Mouse (Mus musculus): ENCODE results near the gene Fcgr4.
A peak's percentile ranks its signal among the peaks of the same experiment; 100 is the strongest.

Gene Fcgr4

DNA sequence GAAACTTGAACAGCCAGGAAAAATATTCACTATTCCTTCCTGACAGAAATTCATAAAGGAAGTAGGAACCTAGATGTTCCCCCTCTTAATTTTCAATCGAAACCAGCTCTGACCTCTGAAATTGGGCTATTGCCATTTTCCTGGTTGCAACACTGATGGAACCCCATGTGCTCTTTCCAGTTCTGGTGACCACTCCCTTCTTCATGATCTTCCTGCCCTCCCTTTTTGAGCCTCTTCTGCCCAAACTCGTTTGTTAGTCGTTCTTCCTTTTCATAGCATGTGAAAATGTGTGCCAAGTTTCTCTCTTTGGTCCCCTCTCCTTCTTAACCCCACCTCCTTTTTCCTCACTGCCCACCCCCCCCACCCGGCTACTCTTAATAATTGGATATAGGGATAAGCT, 7.0 kb upstream of the Fcgr4 start:
- DNase-seq (ENCODE audit: low spot score) = no peak

DNA sequence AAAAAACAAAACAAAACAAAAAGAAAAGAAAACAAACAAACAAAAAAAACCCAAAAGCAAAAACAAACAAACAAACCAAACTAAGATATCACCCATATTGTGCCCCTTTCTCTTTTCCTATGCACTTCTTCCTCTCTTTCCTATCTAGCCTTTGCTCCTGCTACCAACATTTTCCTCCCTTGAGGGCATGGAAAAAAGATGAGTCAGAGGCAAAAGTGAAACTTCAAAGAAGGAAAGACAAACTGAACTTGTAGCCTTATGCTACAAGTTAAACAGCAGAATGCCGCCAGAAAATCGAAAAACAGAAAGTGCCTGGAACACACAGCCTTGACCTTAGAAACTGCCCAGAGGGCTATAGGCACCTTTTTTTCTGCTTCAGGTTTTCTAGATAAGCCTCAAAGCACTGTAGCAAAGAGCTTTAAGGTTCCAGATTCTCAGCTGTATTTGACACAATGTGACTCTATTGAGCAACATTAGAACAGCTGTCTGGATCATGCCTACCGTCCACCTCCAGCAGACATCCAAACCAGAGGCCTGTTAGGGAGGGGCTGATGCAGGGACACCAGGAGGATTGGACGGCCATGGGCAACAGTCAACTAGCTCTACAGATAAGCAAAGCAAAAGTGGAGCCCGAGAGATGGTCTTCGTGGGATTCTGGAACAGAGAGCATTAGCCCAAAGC, 1.9 kb upstream of the Fcgr4 start:
- DNase-seq (ENCODE audit: low spot score) = no peak

DNA sequence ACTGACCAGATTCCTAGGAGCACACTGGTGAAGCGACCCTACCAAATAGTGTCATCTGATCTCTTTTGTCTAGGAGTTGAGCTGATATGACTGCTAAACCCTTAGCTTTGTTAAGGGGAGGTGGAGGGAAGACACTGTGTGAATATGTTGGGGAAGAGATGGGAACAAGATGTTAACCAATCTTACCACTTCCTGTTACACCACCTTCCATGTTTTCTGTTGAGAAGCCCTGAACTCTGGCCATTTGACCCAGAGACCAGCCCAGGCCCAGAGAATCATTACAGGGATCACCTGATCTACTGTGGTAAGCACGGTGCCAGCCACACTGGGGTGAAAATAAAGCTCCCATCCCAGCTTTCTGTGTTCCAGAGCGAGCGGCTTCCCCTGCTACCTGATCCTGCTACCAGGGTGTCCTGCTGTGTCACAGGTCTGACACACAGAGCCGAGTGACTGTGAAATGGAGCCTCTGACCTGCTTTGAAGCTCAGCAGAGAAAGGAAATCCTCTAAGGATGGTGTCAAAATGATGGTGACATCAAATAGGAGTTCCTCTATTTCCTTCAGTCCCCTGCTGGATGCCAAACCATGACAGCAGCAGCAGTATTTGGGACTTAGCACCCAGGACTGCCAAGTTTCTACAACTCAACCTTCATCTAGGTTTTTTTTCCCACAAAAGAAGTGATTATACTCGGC, 1.1 kb upstream of the Fcgr4 start:
- no peak for DNase-seq (ENCODE audit: low spot score)

DNA sequence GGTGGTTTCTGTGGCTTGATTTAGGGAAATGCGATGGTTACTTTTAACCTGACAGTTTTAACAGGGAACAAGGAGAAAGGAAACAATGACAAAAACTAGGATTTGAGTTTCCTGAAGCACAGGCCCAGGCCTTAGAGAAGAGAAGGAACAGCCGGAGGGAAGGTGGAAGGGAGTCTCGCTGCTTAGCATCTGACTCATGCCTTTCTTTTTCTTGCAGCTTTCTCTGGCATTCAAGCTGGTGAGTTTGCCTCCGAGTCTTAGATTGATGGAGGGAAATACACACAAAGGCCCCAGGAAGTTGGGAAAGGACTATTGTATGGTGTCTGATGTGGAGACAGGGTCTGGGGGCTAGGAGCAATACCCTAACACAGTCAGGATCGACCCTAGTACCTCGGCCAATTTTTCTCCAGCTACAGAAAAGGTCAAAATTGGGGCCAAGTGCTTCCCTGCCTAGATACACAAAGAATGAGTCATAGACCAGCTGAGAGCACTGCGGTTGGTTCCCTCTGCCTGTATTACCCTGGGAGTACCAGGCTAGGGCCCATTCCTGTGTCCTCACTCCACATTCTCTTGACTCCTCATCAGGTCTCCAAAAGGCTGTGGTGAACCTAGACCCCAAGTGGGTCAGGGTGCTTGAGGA, 711 bp downstream of the Fcgr4 start:
- DNase-seq (ENCODE audit: low spot score) = no peak

DNA sequence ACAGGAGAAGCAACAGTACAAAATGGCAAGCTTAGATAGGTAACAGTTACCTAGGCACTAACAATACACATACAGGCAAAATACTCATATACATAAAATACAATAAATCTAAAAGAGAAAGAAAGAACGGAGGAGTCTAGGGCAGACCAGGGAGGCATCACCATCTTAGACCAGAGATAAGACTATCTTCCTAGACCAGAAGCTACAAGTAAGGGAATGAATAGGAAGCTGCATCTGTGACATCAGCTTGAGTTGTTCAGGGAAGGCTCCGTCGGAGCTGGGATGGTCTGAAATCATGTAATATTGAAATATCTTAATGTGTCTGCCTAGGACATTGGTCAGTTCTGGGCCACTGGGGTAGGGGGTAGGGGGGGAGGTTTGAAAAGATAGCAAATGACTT, 13.0 kb downstream of the Fcgr4 start:
- DNase-seq (ENCODE audit: low spot score) = no peak

DNA sequence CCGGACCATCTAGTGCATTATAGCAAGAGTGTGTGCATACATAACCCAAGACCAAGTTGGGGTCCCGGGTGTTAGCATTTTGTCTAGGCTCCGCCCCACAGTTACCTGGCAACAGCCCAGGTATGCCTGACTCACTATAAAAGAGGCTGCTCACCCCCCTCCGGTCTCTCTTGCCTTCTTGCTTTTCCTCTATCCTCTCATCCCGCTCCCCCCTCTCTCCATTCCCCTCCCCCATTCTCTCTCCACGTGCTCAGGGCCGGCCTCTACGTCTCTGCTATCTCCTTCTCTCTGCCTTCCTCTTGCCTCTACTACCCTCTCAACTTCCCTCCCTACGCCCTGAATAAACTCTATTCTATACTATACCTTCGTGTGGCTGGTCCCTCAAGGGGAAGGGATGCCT, 14.0 kb downstream of the Fcgr4 start:
- DNase-seq (ENCODE audit: low spot score) = no peak

DNA sequence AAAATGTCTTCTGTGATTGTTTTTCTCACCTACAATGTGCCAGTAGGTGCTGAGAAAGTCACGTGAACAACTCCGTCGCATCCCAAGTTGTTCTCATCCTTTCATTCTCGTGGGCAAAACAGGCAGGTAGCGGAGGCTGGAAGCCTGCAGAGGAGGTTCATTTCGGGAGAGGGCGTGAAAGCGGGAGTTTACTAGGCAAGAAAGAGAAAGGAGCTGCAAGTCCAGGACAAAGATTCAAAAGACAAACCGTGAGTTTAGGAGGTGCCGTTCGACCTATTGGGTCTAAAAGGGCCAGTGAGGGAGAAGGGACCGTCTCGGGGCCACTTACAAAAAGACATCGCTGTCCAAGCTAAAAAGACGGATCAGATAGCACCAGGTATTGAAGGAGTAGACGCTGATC, 14.5 kb downstream of the Fcgr4 start:
- DNase-seq (ENCODE audit: low spot score) = no peak

DNA sequence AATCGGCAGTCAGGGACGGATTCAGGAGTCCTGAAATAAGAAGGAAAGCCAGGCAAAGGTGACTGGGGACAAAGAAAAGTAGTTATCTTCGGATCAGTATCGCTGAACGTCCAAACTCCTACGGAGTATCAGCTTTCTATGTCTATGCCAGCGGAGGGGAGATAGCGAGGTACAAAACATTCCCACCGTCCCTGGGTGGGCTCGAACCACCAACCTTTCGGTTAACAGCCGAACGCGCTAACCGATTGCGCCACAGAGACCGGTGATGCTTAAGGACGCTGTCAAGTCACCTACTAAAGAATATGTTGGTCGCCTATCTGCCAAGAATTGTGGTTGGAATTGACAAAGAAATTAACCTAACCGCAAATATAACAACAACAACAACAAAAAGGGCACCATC, 15.0 kb downstream of the Fcgr4 start:
- DNase-seq (ENCODE audit: low spot score) = peak; percentile 83

DNA sequence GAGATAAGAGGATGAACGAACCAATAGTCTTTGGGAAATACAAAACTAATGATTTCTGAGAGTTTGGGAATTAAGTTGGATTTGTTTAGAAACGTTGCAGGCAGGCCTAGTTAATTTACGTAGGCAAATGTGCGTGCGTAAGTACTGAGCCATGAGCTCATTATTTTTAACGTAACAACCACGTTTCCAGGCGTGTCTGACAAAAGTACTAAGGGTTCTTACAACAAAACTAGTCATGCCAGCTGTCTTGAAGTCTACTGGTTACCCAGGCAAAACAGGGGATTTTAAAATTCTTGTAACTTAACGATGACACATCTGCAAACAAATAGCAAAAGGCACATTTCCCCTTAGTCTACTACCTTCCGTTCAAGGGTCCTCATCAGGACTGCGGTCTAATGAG, 15.5 kb downstream of the Fcgr4 start:
- no peak for DNase-seq (ENCODE audit: low spot score)

DNA sequence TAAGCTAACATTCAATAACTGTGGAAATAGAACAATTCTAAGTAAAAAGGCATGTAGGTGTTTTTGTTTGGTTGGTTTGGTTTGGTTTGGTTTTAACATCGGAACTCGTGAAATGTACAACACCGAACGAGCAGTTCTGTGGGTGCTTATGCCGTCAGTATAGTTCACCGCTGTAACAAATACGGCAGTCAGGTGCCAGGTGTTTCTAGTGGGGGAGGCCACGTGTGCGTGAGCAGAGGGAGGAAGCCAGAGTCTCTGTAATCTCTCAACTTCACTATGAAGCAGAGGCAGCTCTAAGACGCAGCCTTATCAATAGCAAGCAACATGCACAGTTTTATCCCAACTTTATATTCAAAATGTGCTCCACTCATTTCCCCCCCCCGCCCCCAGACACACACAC, 16.9 kb downstream of the Fcgr4 start:
- no peak for DNase-seq (ENCODE audit: low spot score)

DNA sequence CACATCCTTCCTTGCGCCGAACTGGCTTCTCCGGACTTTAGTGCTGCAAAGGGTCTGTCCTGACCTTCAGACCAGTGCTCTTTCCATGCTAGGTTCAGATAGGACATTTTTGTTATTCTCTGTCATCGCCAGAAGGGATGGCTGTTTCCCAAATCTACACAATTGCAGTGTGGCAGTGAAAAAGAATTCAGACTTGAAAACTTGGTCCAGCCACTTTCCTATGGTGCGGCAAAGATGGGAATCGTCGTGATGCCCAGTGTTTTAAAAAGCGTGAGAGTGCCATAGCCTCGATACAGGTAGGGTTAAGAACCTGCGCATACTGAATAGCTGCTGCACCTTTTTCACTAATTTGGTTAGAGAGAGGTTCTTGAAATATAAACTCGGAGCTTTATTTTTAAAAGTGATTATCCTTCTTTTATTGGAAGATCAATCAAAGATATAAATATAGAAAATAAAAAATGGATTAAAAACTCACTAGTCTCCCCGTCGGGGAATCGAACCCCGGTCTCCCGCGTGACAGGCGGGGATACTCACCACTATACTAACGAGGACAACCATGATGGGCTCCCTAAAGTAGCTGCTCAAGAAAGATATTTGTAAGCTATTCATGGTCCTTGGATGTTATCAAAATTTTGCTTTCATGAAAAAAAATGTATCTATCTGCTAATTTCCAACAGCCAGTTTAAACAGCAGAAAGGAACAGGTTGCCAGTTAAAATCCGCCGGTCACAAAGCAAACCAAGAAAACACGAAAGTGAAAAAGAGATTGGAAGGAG, 18.0 kb downstream of the Fcgr4 start:
- DNase-seq (ENCODE audit: low spot score) = peak; percentile 79

DNA sequence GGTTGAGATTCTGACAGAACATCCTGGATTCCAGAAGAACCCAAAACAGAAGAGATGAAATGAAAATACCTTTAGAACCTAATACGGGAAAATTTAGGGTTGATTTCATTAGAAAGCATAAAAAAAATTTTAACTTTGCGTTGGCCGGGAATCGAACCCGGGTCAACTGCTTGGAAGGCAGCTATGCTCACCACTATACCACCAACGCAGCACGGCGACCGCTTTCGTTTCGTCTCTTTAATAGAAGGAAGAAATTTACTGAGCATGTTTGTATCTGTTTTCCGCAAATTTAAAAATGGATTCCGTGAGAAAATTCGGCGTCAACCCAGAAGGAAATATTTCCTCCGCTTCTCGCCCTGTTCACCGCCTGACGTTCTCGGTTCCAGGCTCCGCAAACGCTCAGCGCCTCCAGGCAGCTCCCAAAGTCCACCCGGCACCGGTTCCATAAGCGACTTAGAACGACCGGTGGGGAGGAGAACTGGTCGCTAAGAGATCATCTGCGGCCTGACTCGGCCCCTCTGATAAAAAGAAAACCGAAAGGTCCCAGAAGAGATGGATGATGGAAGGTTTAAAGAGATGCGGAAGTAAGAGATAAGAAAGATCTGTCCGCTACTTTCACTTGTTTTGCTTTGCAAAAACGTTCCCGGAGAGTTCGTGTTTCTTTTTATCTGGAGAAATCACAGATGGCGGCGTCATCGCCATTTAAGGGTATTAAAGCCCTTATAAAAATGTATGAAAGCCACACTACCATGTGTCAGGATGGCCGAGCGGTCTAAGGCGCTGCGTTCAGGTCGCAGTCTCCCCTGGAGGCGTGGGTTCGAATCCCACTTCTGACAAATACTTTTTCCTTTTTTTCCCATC, 19.4 kb downstream of the Fcgr4 start:
- peak; percentile 88 for DNase-seq (ENCODE audit: low spot score)

DNA sequence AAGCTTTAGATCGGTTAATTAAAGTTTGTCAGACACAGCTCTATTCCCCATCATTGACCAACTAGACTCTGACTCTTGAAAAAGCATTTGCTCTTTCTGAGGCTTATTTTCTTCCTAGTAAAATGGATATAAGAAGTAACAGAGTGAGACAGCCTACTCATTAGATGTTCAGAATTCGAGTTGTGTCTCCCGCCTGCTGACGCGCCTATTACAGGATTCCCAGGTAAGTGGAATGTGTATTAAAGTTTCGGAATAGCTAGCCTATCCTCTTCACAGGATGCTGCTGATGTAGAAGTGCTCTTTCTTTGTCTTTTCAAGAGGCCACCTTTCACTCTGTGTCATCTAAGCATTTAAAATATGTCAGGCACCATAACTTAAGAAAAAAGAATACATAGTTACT, 20.4 kb downstream of the Fcgr4 start:
- no peak for DNase-seq (ENCODE audit: low spot score)

DNA sequence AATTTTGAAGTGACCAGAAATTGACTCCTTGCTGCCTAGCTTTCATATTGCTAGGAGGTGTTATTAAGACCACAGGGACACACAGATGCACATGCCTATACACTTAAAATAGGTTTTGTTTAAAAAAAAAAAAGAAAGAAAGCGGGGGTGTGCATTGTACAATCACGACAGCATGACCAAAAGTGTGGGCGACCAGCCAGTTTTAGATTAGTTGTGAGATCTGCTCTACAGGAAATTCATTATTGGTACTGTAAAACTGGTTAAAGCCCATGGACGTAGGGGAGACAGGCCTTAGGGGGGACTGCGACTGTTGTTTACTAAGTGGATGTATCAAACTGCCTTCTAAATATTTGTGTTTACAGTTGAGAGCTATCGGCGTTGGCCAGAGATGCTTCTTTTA, 21.2 kb downstream of the Fcgr4 start:
- DNase-seq (ENCODE audit: low spot score) = no peak

DNA sequence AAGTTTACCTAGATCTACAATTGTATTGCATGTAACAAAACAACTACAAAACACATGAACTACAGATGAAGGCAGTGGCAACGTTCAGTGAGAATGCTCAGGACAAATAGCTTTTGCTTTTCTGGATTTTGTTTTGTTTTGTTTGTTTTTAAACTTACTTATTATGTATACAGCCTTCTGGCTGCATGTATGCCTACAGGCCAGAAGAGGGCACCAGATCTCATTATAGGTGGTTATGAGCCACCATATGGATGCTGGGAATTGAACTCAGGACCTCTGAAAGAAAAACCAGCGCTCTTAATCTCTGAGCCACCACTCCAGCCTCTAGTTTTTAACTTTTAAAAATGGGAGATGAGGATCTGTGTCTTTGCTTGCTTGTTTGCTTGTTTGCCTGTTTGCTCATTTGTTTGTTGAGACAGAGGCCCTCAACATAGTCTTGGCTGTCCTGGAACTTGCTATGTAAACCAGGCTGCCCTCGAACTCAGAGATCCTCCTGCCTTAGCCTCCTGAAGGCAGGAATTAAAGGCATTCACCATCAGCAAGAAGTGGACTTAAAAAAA, 25.0 kb downstream of the Fcgr4 start:
- no peak for DNase-seq (ENCODE audit: low spot score)

DNA sequence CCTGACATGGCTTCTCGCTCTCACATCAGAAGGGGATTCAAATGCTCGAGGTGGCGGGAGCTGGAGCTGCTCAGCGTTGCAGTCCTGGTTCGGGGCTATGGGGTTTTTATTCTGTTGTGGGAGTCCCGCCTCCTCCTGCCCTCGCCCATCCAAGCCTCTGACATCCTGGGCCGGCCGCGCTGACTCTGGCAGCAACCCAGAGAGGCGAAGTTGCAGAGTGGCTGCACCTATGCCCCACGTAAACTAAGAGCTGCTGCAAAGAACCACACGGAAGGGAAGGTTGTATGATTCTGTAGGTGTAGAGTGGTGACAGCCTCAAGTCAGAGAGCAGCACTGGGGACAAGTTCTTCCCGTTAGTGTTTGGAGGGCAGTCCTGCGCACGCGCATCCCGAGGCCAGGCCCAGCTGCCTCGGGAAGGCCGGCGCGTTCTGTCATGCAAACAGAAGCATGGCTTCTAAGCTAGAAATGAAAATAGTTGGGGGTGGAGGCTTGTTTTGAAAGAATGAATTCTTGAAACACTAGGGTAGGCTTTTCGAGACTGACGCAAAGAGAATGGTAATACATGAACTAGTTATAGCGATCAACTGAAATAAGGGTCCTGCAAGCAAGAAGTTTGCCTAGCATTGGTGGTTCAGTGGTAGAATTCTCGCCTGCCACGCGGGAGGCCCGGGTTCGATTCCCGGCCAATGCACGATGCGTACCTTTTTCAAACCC, 25.8 kb downstream of the Fcgr4 start:
- peak; percentile 87 for DNase-seq (ENCODE audit: low spot score)

DNA sequence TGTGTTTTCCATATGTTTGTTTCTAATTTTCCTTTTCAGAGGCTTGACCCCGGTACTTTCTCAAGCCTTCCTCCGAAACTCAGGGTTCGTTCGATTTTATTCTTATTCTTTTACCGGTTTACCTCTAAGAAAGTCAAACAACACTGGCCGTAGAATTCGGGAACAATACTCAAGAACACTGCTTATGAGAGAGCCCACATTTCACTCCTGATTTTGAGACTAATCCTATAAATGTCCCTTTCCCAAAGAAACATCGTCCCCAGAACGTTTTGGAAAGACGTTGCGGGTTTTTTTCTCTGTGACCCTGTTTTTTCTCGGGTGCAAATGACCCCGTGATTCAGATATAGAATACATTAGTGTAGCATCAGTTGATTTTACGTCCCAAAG, 26.4 kb downstream of the Fcgr4 start:
- DNase-seq (ENCODE audit: low spot score) = no peak

DNA sequence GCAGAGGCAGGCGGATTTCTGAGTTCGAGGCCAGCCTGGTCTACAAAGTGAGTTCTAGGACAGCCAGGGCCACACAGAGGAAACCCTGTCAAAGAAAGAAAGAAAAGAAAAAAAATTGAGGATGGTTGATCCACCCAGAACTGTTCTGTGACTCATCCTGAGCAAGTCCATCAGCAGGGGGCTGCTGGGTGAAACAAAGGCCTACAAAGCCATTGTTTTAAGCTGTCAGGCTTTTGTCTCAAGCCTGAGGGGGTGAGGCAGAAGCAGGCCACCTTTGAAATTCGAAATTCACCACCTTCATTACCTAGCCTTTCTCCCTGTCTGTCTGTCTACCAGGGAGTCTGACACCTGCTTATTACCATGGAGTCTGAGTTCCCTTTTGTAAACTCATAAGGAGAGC, 27.8 kb downstream of the Fcgr4 start:
- no peak for DNase-seq (ENCODE audit: low spot score)

DNA sequence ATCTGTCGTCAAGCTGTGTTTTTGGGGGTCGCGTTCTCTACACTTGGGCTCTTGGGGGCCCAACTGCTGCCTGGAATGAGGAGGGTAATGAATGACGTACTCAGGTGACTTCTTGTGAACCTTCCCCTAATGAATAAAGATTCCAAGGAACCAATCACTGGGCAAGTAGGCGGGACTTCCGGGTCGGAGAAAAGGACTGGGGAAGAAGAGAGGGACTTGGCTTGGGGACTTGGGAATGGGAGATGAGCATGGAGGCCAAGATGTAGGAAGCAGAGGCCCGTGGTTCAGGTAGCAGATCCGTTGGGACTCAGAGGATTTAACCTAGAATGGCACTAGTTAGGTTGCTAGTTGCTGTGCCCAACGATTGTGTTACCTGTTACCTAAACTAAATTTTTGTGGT, 30.5 kb downstream of the Fcgr4 start:
- DNase-seq (ENCODE audit: low spot score) = no peak

DNA sequence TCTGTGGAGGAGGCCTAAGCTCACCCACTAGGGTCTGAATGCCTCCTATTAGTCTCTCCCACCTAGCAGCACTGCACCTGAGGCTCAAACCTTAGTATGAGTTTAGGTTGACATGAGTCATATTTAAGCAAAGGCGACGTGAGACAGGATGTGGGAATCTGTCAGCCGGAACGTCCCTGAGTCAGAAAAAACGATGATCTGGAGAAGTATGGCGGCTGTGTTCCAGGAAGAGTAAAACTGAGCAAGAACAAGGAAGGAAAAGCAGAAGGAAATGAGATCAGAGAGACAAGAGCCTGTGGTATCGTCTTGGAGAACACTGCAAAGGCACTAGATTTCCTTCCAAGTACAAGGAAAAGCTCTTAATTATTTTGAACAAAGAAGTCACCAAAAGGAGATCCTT, 32.1 kb downstream of the Fcgr4 start:
- no peak for DNase-seq (ENCODE audit: low spot score)

DNA sequence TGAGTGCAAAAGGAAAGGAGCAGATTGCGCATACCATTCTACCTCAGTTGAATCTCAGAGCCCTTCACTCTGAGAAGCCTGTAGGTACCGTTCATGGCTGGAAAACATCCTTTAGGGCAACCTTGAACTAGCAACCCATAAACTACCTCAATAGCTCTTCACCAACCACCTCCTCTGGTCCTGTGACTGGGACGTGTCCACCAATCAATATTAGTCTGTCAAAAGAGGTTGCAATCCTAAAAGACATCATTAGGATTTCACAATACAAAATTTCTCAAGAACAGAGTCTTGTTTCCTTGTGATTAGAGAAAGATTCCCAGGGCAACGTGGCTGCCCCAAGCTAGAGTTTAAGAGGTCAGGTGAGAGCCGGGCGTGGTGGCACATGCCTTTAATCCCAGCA, 34.6 kb downstream of the Fcgr4 start:
- DNase-seq (ENCODE audit: low spot score) = no peak
